Mouse (Mus musculus) liver, embryonic 15.5 days (tissue): ENCODE measurements at regions not wholly inside any gene's neighbourhood (a gene's known extent, or its start where the extent isn't known, plus 50 kb on each side); places are given as distances from the start of the nearest gene placed in this dataset.

Source experiments
- ATAC-seq: fragments of 200-750 bp; cut with Nextera tagmentation; 2 replicates; pipeline ENCODE4 v1.8.0; 2017; ENCODE audit warnings: moderate number of reproducible peaks, mild to moderate bottlenecking, moderate library complexity; ENCODE audit not compliant: insufficient read depth
- H3K27ac ChIP-seq: fragments of 300-500 bp; sonication (generic); replicated peaks from 2 replicates; pipeline ENCODE4 v1.5.1; 2015; ENCODE audit warnings: mild to moderate bottlenecking, inconsistent platforms
- H3K27me3 ChIP-seq: fragments of 300-500 bp; sonication (generic); 2 replicates; pipeline ENCODE4 v1.6.1; 2015; ENCODE audit warnings: mild to moderate bottlenecking, inconsistent platforms
- H3K36me3 ChIP-seq: fragments of 300-500 bp; sonication (generic); replicated peaks from 2 replicates; pipeline ENCODE4 v1.6.1; 2015; ENCODE audit warnings: moderate library complexity, mild to moderate bottlenecking, inconsistent platforms
- H3K4me1 ChIP-seq: fragments of 300-500 bp; sonication (generic); replicated peaks from 2 replicates; pipeline ENCODE4 v1.6.1; 2015; ENCODE audit warnings: inconsistent platforms
- H3K4me2 ChIP-seq: fragments of 300-500 bp; sonication (generic); 2 replicates; pipeline ENCODE4 v1.6.1; 2015; ENCODE audit warnings: moderate library complexity, mild to moderate bottlenecking, inconsistent platforms
- H3K4me3 ChIP-seq: fragments of 300-500 bp; sonication (generic); replicated peaks from 2 replicates; pipeline ENCODE4 v1.5.1; 2015; ENCODE audit warnings: mild to moderate bottlenecking, inconsistent platforms
- H3K9ac ChIP-seq: fragments of 300-500 bp; sonication (generic); 2 replicates; pipeline ENCODE4 v1.6.1; 2015; ENCODE audit warnings: moderate library complexity, mild to moderate bottlenecking, inconsistent platforms
- H3K9me3 ChIP-seq: fragments of 300-500 bp; sonication (generic); replicated peaks from 2 replicates; pipeline ENCODE4 v1.6.1; 2016; ENCODE audit warnings: inconsistent platforms
- WGBS: fragments of 180-500 bp; shearing (Covaris S2); methylation state at CpG from one replicate; pipeline ENCODE4 v1.1.7; 2015; ENCODE audit warnings: mixed read lengths; ENCODE audit not compliant: insufficient replicate concordance; 5-methylcytosine and 5-hydroxymethylcytosine counted together

DNA sequence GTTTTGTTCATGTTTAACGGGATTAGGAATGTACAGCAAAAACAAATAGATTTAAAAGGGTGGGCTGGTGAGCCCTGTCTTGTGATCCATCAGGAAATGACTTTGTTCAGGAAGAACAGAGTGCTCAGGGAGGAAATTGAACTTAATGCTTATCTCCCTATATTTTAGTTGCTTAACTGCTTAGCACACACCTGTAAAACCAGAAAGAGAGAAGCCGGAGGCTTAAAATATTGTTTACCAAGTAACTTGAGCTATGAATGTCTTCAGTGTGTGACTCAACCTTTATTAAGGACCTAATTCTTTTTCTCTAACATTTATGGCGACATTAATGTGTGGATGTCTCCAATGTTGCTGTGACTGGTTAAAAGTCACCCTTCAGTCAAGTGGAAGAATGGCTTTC, 79.4 kb upstream of the Cxcr4 start:
- 56% methylated on average over 3 of the region's 3 CpGs for WGBS
- H3K4me1 ChIP-seq: no peaks in the 10 kb centered on the region
- no peaks in the 10 kb centered on the region for H3K9me3 ChIP-seq
- H3K9ac ChIP-seq: no peak overlapping the region
- H3K27ac ChIP-seq: no peak overlapping the region
- H3K36me3 ChIP-seq: no peaks in the 10 kb centered on the region
- H3K27me3 ChIP-seq: no peaks in the 10 kb centered on the region
- no peak for ATAC-seq
- H3K4me3 ChIP-seq: no peak overlapping the region
- no peak overlapping the region for H3K4me2 ChIP-seq

DNA sequence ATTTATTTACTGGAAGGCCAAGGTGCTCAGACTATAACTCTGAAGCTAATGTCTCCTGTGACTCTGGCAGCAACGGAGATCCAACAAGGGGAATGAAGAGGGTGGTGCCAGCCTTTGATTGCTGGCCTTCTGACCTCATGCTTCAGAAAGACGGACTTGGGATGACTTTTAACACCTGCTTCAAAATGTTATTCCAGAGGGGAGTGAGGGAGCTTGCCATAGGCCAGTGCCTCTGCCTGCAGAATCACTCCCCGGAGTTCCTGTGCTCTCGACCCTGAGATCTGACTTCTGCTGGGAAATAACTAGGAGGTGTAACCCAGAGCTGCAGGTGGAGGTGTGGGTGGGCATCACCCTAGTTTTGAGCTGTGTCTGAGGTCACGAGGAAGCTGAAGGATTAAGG, 78.9 kb upstream of the Cxcr4 start:
- H3K4me2 ChIP-seq: no peak overlapping the region
- H3K4me1 ChIP-seq: no peaks in the 10 kb centered on the region
- H3K27me3 ChIP-seq: no peaks in the 10 kb centered on the region
- no peaks in the 10 kb centered on the region for H3K9me3 ChIP-seq
- no peak for ATAC-seq
- WGBS: 44% methylated on average over 5 of the region's 5 CpGs
- H3K27ac ChIP-seq: no peak overlapping the region
- no peaks in the 10 kb centered on the region for H3K36me3 ChIP-seq
- no peak overlapping the region for H3K9ac ChIP-seq
- H3K4me3 ChIP-seq: no peak overlapping the region

DNA sequence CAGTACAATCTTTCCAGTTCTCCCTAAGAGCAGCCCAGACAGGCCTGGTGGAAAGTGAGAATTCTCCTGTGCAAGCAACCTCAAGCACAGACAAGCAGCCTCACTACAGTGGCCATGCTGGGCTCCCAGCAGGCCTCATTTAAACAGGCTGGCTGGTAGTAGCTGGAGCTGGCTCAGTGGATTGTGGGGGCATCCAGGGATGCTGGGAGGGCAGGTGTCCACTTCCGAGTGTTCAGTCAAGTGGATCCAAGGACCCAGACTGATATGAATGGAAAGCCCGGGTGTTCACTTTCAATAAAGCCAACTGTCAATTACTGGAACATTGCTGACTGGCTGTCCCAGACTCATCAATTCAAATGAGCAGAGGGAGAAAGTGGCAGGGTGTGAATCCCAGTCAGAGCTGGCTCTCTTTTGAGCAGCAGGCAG, 77.2 kb upstream of the Cxcr4 start:
- no peak for ATAC-seq
- Histone ChIP-seq H3K36me3 (no peaks in the 10 kb centered on the region), H3K9ac (no peak overlapping the region), H3K4me3 (no peak overlapping the region), H3K9me3 (no peaks in the 10 kb centered on the region), H3K27me3 (no peaks in the 10 kb centered on the region), H3K27ac (no peak overlapping the region), H3K4me1 (no peaks in the 10 kb centered on the region), H3K4me2 (no peak overlapping the region)
- WGBS: 65% methylated on average over 2 of the region's 2 CpGs

DNA sequence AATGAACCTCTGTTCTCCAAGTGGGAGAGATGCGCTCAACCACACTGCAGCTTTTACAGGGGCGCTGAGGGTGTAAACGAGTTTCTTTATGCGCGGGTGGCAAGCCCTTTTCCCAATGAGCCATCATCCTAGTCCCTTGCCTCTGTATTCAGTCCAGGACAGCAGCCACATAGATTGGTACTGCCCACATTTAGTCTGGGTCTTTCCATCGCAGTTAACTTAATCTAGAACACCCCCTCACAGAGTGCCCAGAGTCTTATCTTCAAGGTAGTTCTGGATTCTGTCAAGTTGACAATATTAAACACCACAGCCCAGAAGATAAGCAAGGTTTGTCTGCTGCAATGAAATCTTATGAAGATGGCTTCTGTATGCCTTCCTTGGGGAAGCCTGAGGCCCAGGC, 76.6 kb upstream of the Cxcr4 start:
- no peak overlapping the region for H3K4me3 ChIP-seq

DNA sequence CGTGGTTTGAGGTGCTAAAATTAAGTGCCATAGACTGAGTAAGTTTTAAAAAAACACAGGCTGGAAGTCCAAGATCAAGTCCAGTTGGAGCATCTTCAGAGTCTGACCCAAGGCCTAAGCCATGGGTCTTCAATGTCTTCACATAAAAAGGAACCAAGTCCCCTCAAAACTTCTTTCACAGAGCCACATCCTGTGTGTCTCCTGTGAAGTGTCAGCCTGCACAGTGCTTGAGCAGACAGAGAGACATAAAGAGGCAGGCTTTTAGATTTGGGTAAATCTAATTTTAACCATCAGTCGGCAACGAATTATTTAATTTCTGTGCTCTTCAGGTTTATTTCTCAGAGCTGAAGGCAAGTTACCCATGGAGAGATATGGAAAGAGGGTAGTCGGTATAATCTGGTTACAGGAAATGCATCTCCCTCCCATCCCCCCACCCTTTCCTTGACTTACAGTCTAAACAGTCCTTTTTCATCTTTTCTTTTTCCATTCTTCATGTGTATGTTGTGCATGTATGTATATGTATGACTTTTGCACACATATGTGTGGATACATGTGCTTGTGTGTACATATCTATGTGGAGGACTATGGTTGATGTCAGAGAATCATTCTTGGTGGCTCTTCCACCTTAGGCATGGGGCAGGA, 75.1 kb upstream of the Cxcr4 start:
- WGBS: 52% methylated on average over 4 of the region's 4 CpGs
- H3K9me3 ChIP-seq: no peaks in the 10 kb centered on the region
- no peaks in the 10 kb centered on the region for H3K4me1 ChIP-seq
- no peak overlapping the region for H3K9ac ChIP-seq
- no peak overlapping the region for H3K27ac ChIP-seq
- H3K4me3 ChIP-seq: no peak overlapping the region
- no peak for ATAC-seq
- no peaks in the 10 kb centered on the region for H3K36me3 ChIP-seq
- H3K27me3 ChIP-seq: no peaks in the 10 kb centered on the region
- no peak overlapping the region for H3K4me2 ChIP-seq

More for the DNA sequence above, 76.6 kb upstream of the Cxcr4 start:
- Histone ChIP-seq H3K9ac (no peak overlapping the region), H3K4me2 (no peak overlapping the region), H3K9me3 (no peaks in the 10 kb centered on the region), H3K27me3 (no peaks in the 10 kb centered on the region), H3K27ac (no peak overlapping the region), H3K4me1 (no peaks in the 10 kb centered on the region), H3K36me3 (no peaks in the 10 kb centered on the region)
- 81% methylated on average over 6 of the region's 6 CpGs for WGBS
- no peak for ATAC-seq

DNA sequence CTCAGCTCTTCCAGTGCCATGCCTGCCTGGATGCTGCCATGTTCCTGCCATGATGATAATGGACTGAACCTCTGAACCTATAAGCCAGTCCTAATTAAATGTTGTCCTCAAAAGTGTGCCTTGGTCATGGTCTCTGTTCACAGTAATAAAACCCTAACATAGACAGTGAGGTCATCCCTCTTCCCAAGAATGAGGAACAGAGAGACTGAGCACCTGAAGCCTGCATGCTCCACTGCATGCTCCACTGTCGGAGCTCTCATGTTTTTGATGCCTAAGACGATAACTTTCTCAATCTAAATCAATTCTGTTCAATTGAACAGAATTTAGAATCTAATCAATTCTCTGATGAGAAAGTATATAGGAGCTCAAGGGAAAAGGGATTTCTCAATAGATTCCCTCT, 71.1 kb upstream of the Cxcr4 start:
- 61% methylated on average over 2 of the region's 2 CpGs for WGBS
- H3K4me1 ChIP-seq: no peaks in the 10 kb centered on the region

DNA sequence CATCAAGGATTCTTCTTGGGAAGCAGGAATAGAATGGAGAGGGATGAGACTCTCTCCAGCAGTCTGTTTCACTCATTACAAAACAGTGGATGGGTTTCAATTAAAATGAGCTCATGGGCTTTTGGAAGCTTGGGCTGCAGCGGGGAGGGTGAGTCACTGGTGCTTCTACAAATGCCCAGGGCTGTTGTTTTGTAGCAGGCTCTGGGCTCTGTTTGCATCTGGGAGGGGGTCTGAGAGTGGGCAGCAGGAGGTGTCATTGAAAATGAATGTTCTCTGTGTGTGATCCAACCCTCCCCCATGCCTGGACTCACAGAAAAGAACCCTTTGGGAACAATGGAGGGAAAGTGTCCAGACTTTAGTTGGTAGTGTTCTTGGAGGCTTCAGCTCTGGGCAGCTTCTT, 67.8 kb upstream of the Cxcr4 start:
- Histone ChIP-seq H3K4me2 (no peak overlapping the region), H3K4me1 (no peaks in the 10 kb centered on the region), H3K27ac (no peak overlapping the region), H3K27me3 (no peaks in the 10 kb centered on the region), H3K9me3 (no peaks in the 10 kb centered on the region), H3K9ac (no peak overlapping the region), H3K4me3 (no peak overlapping the region), H3K36me3 (no peaks in the 10 kb centered on the region)
- ATAC-seq: no peak
- WGBS: 33% methylated on average over 1 of the region's 1 CpGs

More for the DNA sequence above, 71.1 kb upstream of the Cxcr4 start:
- no peaks in the 10 kb centered on the region for H3K36me3 ChIP-seq
- no peaks in the 10 kb centered on the region for H3K9me3 ChIP-seq
- no peak overlapping the region for H3K4me3 ChIP-seq
- no peaks in the 10 kb centered on the region for H3K27me3 ChIP-seq
- no peak overlapping the region for H3K27ac ChIP-seq
- no peak for ATAC-seq
- H3K4me2 ChIP-seq: no peak overlapping the region
- no peak overlapping the region for H3K9ac ChIP-seq

DNA sequence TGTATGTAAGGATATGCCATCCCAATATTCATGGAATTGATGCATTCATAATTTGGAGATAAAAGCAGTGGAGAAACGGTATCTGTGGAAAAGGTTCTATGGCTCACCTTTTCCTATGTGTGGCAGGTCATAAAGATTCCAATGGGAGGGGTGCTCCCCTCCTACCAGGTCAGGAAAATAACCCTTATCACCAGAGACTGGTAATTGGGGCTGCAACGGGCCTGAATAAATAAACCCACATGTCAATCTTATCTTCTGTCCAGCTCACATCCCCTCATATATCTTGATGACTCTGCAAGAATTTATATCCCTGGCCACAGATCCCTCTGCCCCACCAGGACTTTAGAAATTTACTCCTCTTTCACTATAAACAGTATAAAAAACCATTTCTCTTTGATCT, 66.7 kb upstream of the Cxcr4 start:
- 18% methylated on average over 2 of the region's 2 CpGs for WGBS
- H3K27me3 ChIP-seq: no peaks in the 10 kb centered on the region

DNA sequence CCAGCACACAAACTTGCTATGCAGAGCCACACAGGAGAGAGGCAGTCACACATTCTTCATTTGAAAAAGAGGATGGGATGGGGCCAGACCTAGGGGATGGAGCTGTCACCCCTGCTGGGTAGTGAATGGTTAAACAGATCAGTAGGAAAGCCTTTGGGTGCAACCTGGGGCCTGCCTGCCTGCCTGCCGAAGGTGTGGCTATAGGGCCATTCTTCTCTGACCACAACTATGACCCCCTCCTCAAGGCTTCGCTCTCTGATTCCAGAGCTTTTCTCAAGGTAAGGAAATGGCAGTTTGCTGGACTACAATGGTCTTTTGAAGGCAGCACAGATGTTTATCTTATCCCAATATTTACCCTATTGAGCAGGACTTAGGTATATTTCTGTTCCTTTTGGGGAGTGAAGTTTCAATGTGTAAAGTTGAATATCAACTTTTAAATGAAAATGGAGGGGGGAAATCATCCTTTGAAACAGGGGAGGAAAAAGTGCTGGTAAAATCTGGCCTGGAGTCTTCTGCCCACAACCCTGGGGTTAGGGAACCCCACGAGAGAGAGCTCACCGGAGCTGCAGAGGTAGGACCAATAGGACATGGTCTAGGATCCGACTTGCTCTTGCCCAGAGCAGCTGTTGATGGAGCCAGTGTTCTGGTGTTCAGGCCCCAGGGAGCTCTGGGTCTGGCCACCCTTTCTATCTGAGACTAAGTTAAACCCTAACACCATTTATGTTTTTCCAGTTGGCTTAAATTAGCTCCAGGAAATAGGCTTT, 62.2 kb upstream of the Cxcr4 start:
- no peak overlapping the region for H3K4me2 ChIP-seq

More for the DNA sequence above, 66.7 kb upstream of the Cxcr4 start:
- Histone ChIP-seq H3K36me3 (no peaks in the 10 kb centered on the region), H3K4me1 (no peaks in the 10 kb centered on the region), H3K9me3 (no peaks in the 10 kb centered on the region), H3K4me3 (no peak overlapping the region), H3K4me2 (no peak overlapping the region), H3K9ac (no peak overlapping the region), H3K27ac (no peak overlapping the region)
- ATAC-seq: no peak

DNA sequence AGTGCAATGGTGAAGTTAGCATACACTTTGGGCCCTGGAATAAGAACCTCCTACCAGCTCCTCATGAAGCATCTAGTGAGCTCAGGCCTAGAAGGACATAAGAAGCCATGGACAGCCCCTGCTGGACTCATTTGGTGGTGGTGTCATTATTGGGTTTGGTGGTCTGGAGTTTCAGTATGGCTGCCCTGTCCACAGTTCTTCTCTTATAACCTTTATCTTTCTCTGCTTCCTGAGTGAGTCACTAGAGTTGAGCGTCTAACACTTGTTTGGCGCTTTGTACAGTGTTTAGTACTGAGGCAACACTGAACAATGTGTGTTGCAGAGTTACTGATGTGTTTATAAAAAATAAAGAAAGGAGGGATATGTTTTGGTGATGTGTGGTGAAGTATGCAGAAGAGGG, 58.5 kb upstream of the Cxcr4 start:
- 32% methylated on average over 2 of the region's 2 CpGs for WGBS

More for the DNA sequence above, 62.2 kb upstream of the Cxcr4 start:
- Histone ChIP-seq H3K36me3 (no peaks in the 10 kb centered on the region), H3K27me3 (no peaks in the 10 kb centered on the region), H3K9ac (no peak overlapping the region), H3K4me3 (no peak overlapping the region), H3K27ac (no peak overlapping the region), H3K4me1 (no peaks in the 10 kb centered on the region), H3K9me3 (no peaks in the 10 kb centered on the region)
- no peak for ATAC-seq
- 38% methylated on average over 5 of the region's 5 CpGs for WGBS

DNA sequence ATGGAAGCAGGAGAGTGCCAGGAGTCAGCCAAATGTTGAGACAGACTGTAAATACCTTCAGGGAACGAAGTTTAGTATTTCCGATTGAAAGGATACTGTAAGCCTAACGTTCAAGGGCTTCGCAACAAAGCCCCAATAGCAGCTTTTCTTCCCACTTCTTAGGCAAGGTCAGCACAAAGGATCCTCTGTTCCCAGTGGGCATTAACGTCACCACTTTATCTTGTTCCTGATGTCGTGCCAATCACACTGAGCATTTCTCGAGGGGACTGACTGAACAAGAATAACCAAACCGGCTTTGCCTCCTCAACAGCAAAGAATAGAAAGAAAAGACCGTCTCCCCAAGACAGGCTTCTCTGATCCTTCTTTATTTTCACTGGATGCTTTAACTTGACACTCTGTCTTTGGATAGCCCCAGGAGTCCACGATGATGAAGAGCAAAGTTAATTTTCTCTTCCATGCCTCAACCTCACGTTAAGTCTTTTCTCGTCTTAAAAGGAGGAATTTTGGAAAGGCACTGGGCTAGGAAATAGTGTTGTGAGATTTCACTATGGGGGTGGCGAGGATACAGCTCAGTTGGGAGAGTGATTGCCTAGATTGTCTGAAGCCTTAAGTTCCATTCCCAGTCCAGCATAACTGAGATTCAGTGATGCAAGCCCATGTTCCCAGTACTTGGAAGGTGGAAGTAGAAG, 57.5 kb upstream of the Cxcr4 start:
- no peak for ATAC-seq
- Histone ChIP-seq H3K4me1 (no peaks in the 10 kb centered on the region), H3K9ac (no peak overlapping the region), H3K27ac (no peak overlapping the region), H3K27me3 (no peaks in the 10 kb centered on the region), H3K9me3 (no peaks in the 10 kb centered on the region), H3K4me3 (no peak overlapping the region), H3K36me3 (no peaks in the 10 kb centered on the region), H3K4me2 (no peak overlapping the region)
- WGBS: 64% methylated on average over 13 of the region's 13 CpGs

More for the DNA sequence above, 58.5 kb upstream of the Cxcr4 start:
- H3K4me1 ChIP-seq: no peaks in the 10 kb centered on the region
- no peak overlapping the region for H3K4me3 ChIP-seq
- H3K27me3 ChIP-seq: no peaks in the 10 kb centered on the region
- no peak overlapping the region for H3K27ac ChIP-seq
- no peak for ATAC-seq
- no peak overlapping the region for H3K9ac ChIP-seq
- no peak overlapping the region for H3K4me2 ChIP-seq
- H3K9me3 ChIP-seq: no peaks in the 10 kb centered on the region
- H3K36me3 ChIP-seq: no peaks in the 10 kb centered on the region
